Mouse (Mus musculus) heart, adult 9 months (tissue): ENCODE measurements around the gene Klhl29.

Experiments used
- DNase-seq, 2 experiments: peaks; one replicate each; pipeline ENCODE4 v3.0.0; 2022; ENCODE audit warnings: low spot score in 2 of 2

The Klhl29 gene

DNA sequence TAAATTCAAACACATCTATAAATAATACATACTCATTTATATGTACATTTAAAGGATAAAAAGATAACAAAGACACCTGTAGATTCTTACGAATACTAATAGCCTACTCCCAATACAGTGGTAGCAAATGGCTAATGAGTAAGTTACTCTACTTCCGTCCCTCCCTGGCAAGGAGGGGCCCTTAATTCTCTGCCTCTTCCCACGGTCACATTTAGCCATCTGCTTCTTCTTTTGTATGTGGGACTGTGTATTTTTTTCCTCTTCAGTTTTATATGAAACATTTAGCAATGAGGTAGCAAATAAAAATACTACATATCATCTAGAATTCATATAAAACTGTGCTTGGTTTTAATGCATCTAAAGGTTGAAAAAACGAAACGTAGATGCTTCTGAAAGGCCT, 73.6 kb downstream of the Klhl29 start:
- DNase-seq = no peak

DNA sequence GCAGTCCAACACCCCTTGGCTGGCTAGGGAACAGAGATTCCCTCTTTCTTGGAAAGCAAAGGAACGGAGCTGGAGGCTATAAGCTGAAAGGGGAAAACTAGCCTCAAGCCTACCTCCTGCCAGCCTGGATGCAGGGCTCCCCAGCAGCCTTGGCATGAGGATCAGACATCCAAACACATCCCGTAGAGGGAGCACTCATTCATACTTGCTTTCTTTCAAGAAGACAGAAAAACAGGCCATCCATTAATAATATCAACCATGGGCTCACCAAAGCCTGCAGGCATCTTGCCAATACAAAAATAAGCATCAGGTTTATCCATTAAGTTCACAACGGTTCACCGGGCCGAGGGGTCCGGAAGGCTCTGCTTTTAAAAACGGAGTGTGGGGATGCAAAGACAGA, 79.1 kb downstream of the Klhl29 start:
- DNase-seq = no peak

DNA sequence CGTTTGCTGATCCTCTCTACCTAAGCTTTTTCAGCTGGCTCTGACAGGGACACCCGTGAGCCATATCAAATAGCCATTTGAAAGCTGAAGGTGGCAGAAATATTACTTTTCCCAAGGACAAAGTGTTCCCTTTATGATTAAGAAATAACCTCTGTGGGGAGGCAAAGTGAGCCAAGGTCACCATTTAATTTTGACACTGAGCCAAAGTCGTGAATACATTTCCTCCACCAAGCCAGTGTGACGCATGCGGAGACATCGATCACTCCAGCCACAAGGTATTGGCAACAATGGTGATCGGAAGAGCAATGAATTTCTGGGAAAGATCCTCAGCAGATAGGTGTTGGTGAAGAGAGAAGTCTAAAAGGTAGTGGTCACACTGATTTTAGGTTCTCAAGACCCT, 83.2 kb downstream of the Klhl29 start:
- DNase-seq = no peak

DNA sequence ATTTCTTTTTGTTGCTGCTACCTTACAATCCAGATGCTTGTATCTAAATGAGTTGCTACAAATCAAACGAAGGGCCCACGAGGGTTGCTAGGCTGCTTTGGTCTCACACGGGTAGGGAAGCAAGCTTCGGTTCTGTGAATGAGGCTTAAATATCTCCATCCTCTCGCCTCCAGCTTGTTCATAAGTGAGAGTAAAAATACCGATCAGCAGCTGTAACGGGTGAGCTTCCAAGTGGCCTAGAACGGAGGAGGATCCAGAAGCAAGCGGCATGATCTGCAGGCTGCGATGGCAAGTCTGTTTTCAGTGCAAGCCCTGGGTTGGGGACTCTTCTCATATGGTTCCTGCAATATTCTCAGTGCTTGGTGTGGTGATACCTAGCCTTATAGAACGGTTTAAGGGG, 89.9 kb downstream of the Klhl29 start:
- DNase-seq = no peak

DNA sequence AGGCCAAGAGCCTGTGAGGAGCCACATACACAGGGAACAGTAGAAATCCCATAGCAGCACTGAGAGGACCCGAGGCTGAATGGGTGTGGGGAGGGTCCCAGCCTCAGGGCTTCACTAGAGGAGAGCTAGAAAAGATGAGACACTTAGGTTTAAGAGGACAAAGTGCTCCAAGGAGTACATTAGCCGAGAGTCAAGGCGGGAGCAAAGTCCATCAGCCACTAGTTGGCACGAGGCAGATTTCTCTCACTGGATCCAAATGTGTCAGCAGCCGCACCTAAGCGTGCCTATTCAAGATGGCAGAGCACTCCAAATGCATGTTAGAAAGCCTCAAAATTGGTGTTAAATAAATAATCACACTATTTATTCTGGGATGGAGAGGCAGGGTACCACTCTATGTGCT, 90.5 kb downstream of the Klhl29 start:
- no peak for DNase-seq

DNA sequence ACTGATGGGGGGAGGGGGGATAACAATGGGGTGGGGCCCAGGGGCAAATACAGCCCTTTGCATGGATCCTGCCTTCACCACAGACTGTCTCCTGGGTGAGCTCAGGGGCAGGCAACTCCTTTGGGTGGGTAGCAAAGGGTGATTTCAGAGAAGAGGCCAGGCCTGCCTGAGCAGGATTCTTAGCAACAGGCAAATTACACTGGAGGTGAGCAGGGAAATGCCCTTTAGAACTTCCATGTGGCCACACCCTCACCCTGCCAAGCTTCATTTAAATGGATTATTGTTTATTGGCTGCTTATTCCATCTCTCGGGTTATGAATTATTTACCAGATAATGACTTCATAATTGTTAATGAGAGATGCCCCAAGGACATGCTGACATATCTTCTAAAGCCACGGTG, 91.8 kb downstream of the Klhl29 start:
- DNase-seq = no peak

DNA sequence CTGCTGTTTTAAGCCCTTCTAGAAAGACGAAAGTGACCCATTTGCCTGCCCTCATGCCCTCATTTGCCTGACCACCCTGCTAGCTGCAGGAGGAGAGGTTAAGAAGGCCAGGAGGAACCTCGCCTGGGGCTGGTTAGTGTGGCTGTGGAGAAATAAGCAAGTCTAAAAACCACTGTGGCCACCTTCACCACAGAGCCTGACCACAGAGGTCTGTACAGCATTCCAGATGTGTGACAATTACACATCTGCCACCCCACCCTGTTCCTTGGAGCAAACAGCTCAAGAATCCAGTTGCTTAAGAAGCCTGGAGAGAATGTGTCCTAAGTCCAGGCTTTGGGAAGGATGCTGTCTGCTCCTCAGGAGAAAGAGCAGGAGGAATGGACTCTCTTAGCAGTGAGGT, 92.9 kb downstream of the Klhl29 start:
- no peak for DNase-seq

DNA sequence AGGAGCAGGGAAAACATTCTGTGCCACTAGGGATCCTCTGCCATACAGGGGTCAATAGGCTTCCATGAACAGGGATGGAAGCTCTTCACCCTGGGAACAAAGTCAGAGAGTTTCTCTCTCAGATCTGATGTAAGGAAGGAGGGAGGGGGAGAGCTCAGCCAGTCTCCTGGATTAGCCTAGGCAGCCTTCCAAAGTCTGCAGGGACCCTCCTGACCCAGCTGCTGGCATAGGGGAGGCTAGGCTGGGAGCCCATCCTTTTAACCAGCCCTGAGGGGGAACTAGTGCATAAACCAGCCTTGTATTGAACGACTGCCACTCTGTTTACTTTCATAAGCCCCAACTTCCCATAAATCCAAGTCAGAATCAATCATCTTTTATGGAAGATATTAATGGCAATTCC, 95.6 kb downstream of the Klhl29 start:
- DNase-seq = no peak

DNA sequence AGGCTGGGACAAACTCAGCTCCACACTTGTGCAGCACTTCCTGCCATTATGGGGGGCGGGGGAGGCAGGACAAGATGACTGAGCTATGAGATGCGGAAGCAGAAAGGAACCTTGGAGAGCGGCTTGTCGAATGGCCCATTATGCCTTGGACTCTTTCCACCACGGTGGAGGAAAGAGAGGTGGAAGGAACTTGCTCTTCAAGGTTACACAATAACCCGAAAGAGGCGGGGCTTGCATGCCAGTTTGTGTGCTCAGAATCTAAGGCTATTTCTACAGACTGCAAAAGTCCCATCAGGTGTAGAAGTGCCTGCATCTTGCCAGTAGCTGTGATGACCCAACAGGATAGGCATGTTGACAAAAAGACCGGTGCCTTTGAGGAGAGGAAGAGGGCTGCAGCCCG, 98.5 kb downstream of the Klhl29 start:
- peak in 1 of 2 experiments; percentile 10 for DNase-seq

DNA sequence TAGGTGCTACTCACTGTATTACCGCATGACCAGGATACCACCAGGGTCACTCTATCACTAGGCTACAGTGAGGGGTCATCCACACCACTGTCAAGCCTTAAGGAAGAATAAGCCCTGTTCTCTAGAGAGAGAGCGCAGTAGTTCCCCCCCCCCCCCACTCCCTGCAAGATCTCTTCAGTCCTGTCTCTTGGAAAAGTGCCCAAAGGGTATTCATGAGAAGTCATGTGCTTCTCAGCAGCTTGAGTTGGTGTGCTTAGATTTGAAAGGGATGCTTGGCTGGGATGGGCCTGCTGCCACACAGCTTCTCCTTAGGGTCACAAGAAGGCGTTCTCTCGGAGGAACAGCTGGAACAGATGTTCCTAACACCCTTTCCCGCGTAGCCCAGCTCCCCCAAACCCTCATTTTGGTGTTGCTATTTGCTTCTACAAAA, 100.0 kb downstream of the Klhl29 start:
- no peak for DNase-seq

DNA sequence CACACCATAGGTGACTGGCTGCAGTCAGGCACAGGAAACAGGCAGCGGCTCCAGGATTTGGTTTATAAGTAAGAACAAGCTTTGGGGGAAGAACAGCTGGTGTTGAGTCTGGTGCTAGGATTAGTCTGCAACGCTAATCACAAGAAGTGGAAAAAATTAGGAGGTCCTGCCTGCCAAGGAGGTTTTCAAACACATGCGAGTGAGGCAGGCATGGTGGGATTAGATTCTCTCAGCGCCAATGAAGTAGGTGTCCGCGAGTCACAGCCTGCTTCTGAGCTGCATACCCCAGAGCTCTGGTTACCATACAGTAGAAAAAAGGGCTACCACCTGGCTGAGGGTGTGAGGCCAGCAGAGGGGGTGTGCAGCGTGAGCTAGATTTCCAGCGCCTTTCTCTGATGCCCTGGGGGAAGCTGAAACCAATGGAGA, 101.0 kb downstream of the Klhl29 start:
- no peak for DNase-seq

DNA sequence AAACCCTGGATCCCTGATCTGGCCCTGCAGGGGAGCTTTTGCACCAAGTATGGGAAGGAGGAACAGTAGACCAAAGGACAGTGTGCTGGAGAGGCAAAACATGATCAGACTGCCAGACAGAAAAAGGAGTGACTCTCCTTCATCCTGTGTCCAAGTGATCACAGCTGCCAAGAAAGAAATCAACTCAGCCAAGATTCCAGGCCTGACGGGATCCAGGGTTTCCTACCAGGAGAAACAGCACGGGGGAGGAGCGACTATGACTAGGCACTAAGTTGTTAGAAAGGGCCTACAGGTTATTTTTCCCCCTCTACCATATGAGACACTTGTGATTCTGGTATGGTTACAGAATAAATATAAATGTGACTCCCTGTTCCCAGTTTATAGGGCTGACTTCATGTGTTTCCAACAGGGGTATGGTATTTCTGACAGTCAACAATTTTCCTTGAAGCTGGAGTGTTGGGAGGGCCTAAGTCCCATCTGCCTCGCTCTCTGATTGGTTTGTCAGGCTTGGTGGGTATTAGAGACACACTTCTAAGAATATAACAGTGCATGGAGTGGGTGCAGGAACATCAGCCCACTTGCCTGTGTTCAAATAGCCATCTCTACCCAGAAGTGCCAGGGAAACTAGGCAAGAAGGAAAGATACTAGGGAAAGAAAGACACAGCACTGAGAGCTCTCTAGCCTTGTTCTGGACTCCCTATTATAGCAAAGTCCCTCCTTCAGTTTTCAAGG, 102.0 kb downstream of the Klhl29 start:
- DNase-seq = peak; percentile 46 to 51

DNA sequence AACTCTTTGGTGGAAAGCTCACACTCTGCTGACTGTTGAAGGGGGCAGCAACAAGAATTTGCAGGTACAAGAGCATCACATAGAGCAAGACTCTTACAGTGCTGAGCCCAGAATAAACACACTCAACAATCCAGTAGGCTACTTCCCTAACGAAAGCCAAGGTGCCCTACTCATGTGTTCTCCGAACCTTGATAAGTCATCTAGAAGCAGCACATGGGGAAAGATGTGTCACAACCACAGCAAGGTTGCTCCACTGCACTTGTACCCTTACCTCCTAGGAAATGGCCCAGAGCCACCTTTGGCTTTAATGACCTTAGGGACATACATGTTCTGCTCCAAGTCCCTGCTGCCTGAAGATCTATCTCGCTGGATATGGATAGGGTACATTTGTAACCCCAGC, 105.0 kb downstream of the Klhl29 start:
- no peak for DNase-seq

DNA sequence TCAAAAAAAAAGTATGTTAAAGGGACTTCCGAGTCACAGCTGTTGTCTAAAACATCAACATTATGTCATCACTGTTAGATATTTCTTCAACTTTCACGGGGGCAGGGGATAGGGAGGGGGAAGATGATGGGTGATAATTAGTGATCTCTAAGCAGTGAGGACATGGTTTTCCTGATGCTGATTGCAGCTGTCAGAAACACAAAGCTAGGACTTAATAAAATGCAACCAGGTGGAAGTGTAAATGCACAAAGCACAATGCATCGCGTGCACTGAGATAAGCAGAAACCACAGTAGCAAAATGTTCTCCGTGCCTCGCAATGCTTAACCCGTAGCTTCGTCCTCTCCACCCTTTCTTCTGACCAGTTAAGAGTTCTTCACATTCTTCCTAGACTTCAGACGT, 105.5 kb downstream of the Klhl29 start:
- DNase-seq = no peak

DNA sequence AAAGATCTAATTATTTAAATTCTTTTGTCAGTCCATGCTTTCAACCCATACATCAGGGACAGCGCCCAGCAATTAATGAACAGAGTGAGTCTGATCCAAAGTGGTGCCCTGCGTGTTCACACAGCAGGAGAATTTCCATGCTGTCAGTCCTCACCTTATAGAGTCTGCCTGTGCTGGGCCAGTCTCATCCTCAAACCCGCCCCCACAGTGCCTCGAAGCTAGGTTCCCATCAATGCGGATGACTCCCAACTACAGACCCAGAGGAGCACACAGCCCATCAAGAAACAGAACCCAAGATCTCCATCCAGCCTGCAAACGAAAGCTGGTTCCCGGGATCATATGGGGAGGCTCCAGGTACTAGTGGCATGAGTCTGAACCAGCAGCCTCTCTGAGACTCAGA, 106.4 kb downstream of the Klhl29 start:
- DNase-seq = no peak

DNA sequence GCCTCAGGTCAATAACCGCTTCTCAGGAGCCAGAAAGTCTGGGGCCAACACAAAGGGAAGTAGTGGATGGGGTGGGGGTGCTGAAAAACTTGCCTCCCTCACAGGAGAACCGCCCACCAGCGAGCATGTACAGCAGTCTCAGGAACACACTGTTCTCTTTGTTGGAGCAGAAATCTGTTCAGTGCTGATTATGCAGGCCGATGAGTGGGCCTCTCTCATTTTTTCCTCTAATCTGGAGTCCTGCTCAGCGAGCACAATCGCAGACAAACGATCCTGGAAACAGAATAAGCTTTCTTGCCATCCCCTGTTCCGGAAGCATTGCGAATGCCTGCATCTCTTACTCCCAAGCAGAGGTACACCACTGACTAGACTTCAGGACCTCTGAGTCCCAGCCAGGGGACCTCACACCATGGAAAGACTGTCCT, 107.3 kb downstream of the Klhl29 start:
- DNase-seq = peak in 1 of 2 experiments; percentile 33

DNA sequence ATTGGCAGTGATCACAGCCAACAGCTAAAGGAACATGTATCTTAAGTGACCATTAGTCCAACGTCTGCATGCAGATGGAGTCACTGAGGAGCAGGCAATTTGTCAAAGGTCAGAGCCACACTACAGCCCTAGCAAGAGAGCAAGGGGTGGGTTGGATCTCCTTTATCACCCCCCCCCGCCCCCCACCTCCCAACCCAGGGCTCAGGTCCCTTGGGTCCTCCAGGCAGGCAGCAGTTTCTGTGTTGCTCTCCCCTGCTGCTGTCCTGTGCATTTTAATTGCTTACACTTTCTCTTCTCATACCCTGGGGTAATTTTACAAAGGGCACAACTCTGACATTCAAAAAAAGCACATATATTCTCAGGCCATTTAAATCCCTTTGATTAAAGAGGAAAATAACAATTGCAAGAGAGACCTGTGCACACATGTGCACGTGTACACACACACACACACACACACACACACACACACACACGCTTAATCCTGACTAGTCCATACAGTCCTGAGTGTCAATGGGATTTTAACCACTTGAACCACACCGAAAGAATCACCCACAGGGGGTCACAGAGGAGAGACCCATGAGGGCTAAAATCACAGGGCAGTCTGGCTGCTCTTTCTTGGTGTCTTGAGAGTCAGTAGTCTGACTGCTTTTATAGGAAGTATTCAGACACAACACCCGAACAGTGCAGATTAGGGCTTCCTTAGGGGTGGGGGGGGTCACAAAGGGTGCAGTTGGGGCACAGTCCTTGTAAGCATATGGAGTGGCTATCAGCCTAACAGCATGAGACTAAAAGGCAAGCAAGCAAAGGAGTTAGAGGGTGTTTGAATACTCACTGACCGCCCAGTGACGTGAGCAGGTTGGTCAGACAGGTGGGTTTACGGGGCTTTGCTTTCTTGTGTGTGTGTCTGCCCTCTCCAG, 108.0 kb downstream of the Klhl29 start:
- no peak for DNase-seq

DNA sequence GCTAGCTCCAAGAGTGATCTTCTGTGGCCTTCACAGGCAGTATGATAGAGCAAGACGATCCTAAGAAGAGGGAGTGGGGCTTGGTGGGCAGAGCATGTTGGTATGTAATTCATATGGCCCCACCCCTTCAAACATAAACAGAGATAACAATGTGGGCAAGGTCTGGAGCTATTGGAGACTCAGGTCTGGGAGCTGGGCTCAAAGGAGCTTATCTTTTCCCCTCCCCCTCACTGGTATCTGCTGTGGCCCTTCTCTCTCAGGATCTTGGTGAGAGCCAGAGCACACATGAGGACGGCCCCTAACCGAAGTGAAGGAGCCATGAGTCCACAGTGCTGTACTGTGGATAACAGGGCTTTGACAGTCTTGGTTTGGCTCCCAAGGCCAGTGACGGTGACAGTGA, 108.7 kb downstream of the Klhl29 start:
- no peak for DNase-seq

DNA sequence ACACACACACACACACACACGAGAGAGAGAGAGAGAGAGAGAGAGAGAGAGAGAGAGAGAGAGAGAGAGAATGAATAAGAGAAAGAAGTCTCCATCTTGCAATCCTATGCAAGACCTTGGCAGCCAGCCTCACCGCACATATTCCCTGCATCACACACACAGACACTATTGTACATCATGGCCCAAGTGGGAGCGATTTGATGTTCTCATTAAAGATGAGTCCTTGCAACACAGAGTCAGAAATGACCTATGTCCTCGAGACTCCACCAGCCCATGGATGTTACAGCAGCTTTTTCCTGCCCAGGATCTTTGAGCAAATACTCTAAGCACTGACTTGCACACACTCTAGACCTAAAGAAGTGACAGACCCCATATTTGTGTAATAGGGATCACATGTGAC, 114.0 kb downstream of the Klhl29 start:
- no peak for DNase-seq

DNA sequence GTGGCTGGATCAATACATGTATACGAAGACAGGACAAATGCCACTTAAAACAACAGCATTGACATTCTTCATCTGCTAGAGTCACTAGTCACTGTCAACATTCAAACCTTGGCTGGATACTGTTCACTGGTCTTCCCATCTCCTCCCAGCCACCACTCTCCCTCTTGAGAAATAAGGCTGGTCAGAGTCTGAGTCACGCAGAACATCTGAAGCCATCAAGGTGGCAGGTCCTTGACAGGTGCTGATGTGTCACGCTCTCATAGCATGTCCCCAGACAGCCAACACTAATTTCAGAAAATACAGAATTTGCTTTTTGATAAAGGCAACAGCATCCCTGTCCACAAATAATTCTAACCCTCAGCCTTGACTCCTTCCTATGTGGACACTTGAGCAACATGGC, 116.7 kb downstream of the Klhl29 start:
- DNase-seq = no peak

DNA sequence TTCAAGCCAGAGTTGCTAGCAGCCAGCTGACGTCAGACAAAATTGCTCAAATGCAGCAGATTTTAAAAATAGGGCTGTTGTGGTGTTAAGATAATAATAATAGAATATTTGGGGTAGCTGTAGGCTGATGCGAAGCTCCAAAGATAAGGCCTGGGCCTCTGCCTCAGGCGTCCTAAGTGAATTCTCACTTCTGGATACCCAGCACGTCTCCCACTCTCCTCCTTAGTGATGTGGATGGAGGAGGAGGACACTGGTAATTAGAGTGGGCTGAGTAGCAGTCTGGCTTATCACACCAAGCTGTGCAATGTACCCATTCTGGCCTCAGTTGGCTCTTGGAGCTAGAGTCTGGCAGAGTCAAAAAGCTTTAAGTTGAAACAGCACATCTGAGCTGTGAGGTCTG, 118.3 kb downstream of the Klhl29 start:
- no peak for DNase-seq

DNA sequence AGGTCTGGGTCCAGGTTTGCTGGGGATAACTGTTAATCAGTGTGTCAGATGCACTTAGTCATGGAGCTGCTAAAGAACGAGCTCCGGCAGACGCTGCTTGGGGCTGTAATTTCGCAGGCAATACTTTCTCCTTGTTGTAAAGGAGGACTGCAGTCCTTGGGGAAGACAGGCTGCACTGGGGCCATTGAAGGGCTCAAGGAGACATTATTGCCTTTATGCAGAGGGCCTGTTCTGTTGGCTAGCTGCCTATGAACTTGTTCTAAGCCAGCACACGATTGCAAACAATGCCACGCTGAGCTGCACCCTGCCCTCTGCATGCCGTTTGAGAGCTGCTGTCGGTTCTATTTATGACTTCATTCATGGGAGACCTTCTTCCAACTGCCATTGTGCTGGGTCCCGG, 120.4 kb downstream of the Klhl29 start:
- DNase-seq = no peak
